Mouse (Mus musculus) olfactory bulb, adult 2 months (tissue): ENCODE data around the gene Arhgef19.

Experiments
- CTCF ChIP-seq: fragments of 200-500 bp; IDR thresholded peaks from 2 replicates; pipeline ENCODE4 v1.5.1; 2012; ENCODE audit warnings: low read depth, mild to moderate bottlenecking, low read length, moderate library complexity; ENCODE audit not compliant: insufficient read depth
- POLR2A ChIP-seq: fragments of 200-500 bp; IDR thresholded peaks from 2 replicates; pipeline ENCODE4 v1.6.1; 2012; ENCODE audit warnings: mild to moderate bottlenecking, low read depth, low read length, moderate library complexity; ENCODE audit not compliant: insufficient read depth

- TF ChIP-seq CTCF = no peak
- TF ChIP-seq POLR2A = no peak
These were observed 32.2 kb upstream of the Arhgef19 start for GRCm38 (mm10) chr4:141207081-141207480.
